In genomic region chr6:91807169-91807568, GRCm38 (mm10) we compare ENCODE assay signal across 8 mouse cellular contexts. TPM values are rescaled to one million over a fixed set of nuclear protein-coding genes. Genes with fewer than 3 reads are reported as not detected.
DNase-seq lines count a peak whose midpoint lies in the region; ATAC-seq and TF ChIP-seq lines count a peak whose summit lies in the region.

No protein-coding gene starts in this region.

- H3K27ac ChIP-seq in kidney, embryonic 16.5 days (ENCODE audit: low read length), result no peak overlapping the region
- no peak overlapping the region for H3K27ac ChIP-seq in kidney, adult 2 months (ENCODE audit: insufficient read depth, low read depth, low read length)

- H3K9ac ChIP-seq in kidney, embryonic 16.5 days (replicated peaks; ENCODE audit: low read length), result peak overlapping the region; percentile 4; the same call in 1 of the 2 replicates

- intact Hi-C loops in left cerebral cortex, postnatal 36 days (cut with DNase I), result loop anchor here (5.0 kb wide), 1 partner anchor 35 kb away; no protein-coding TSS in a partner anchor

- no peak for DNase-seq in kidney, adult 2 months
- DNase-seq in frontal cortex, postnatal 36 days (ENCODE audit: low spot score in 2 of 2), result peak; percentile 59 to 68
- DNase-seq in left cerebral cortex, postnatal 36 days (ENCODE audit: low spot score in 2 of 2), result peak; percentile 54 to 63
- peak; percentile 47 to 60 for DNase-seq in right cerebral cortex, adult 2 months (ENCODE audit: low spot score in 2 of 2)
- no peak for DNase-seq in cerebellum, postnatal 25 days
- DNase-seq in cerebellum, adult 9-11 months, result no peak

- peaks cover 36% of the 10 kb centered on the region for H3K27me3 ChIP-seq in kidney, embryonic 16.5 days (ENCODE audit: insufficient read depth, low read length)
- H3K27me3 ChIP-seq in kidney, adult 2 months (replicated peaks; ENCODE audit: control insufficient read depth, insufficient read depth, low read length), result no peaks in the 10 kb centered on the region

- H3K4me1 ChIP-seq in kidney, embryonic 16.5 days (ENCODE audit: insufficient read depth, low read length), result 0 out of 2 replicates have a peak, but pooled peaks cover 7% of the 10 kb centered on the region
- H3K4me1 ChIP-seq in kidney, adult 2 months (ENCODE audit: control insufficient read depth, insufficient read depth, low read length), result no peaks in the 10 kb centered on the region

- peak overlapping the region; percentile 11; the same call in 1 of the 2 replicates for H3K4me3 ChIP-seq in kidney, embryonic 16.5 days (ENCODE audit: low read length)
- H3K4me3 ChIP-seq in kidney, adult 2 months (ENCODE audit: insufficient read depth, low read depth, low read length), result no peak overlapping the region

- no peak for TF ChIP-seq CTCF in kidney, adult 2 months (conservative IDR thresholded peaks at IDR 0.05; ENCODE audit: insufficient read depth, insufficient read length, low read depth, low read length)

- no peaks in the 10 kb centered on the region for H3K36me3 ChIP-seq in kidney, embryonic 16.5 days (ENCODE audit: insufficient read depth, low read length)
- no peaks in the 10 kb centered on the region for H3K36me3 ChIP-seq in kidney, adult 2 months (ENCODE audit: control insufficient read depth, insufficient read depth, low read length)

- H3K9me3 ChIP-seq in kidney, embryonic 16.5 days (ENCODE audit: low read length), result no peaks in the 10 kb centered on the region

- ATAC-seq in kidney, embryonic 16.5 days (ENCODE audit: low FRiP score, low TSS enrichment), result no peak
- 0 out of 2 replicates have a peak, but pooled peaks have one; percentile 32 for ATAC-seq in common myeloid progenitor, adult 5-6 weeks (replicated peaks; ENCODE audit: low read depth, poor library complexity, severe bottlenecking)

- WGBS in kidney, embryonic 16.5 days, result 2% methylated on average over 23 of the region's 23 CpGs
- WGBS in kidney, adult 2 months, result 3% methylated on average over 23 of the region's 23 CpGs

- TF ChIP-seq POLR2A in kidney, adult 2 months (IDR thresholded peaks at IDR 0.05; ENCODE audit: low read depth, low read length), result no peak

- peak overlapping the region; percentile 43 for H3K4me2 ChIP-seq in kidney, embryonic 16.5 days (replicated peaks; ENCODE audit: low read depth, low read length)

RNA-seq across cellular contexts. Expression of gene Grip2, which starts 19.9 kb away (rescaled TPM):
- polyA plus RNA-seq in kidney, embryonic 16.5 days (2015; fragmentation: Nextera tagmentation; extraction: Ambion mirVana), result 0.59 and 0.84 TPM in 2 replicates
- polyA plus RNA-seq in kidney, adult 2 months (2012; rRNA removed), result 3.8 and 6.4 TPM in 2 replicates
- not detected in 2 replicates for total RNA-seq in common myeloid progenitor, adult 5-6 weeks (2017)
- total RNA-seq in left cerebral cortex, postnatal 36 days (2021), result 10 to 100 TPM; 15.6 to 20.5 TPM

Comparison
In these comparisons a context has a peak if more than half of its experiments do, and no peak if none do; other contexts are left out.
1. DNase-seq: peak in frontal cortex, postnatal 36 days (2 of 2), left cerebral cortex, postnatal 36 days (2 of 2) and right cerebral cortex, adult 2 months (2 of 2); none in kidney, adult 2 months (single experiment), cerebellum, postnatal 25 days (0 of 2) and cerebellum, adult 9-11 months (single experiment).
2. RNA of gene Grip2, which starts 19.9 kb away (total RNA-seq): 15.6 to 20.5 TPM in left cerebral cortex, postnatal 36 days; not detected in common myeloid progenitor, adult 5-6 weeks; every median in the first group is over 10 times any median in the second.